Mouse (Mus musculus): Measurements from ENCODE around the gene Relch. TPM values are rescaled to one million over a fixed set of nuclear protein-coding genes. Genes with fewer than 3 reads are reported as not detected.

Gene Relch
- polyA plus RNA-seq, 1 experiment: 48.5 TPM

- no peak for TF ChIP-seq CTCF (IDR thresholded peaks at IDR 0.05; ENCODE audit: borderline replicate concordance, insufficient read depth, low read depth, low read length)
- no peak for TF ChIP-seq POLR2A (IDR thresholded peaks at IDR 0.05; ENCODE audit: borderline replicate concordance, insufficient read depth, low read length)
- H3K27ac ChIP-seq (ENCODE audit: insufficient read depth, low read length): no peak overlapping the region
- no peak overlapping the region for H3K4me3 ChIP-seq (replicated peaks; ENCODE audit: insufficient read depth, low read depth, low read length)
- H3K27me3 ChIP-seq (ENCODE audit: control insufficient read depth, insufficient read depth, low read length): no peaks in the 10 kb centered on the region
- no peak for DNase-seq
- H3K4me1 ChIP-seq (ENCODE audit: control insufficient read depth, insufficient read depth, low read length): no peaks in the 10 kb centered on the region
- WGBS: 96% methylated on average over 1 of the region's 1 CpGs
Measured at GRCm38 (mm10) chr1:105746444-105746843, 82.8 kb downstream of the Relch start.

- H3K27me3 ChIP-seq (ENCODE audit: control insufficient read depth, insufficient read depth, low read length): no peaks in the 10 kb centered on the region
- no peak overlapping the region for H3K27ac ChIP-seq (ENCODE audit: insufficient read depth, low read length)
- TF ChIP-seq POLR2A (IDR thresholded peaks at IDR 0.05; ENCODE audit: borderline replicate concordance, insufficient read depth, low read length): no peak
- no peak for TF ChIP-seq CTCF (IDR thresholded peaks at IDR 0.05; ENCODE audit: borderline replicate concordance, insufficient read depth, low read depth, low read length)
- DNase-seq: no peak
- H3K4me3 ChIP-seq (replicated peaks; ENCODE audit: insufficient read depth, low read depth, low read length): no peak overlapping the region
- WGBS: 87% methylated on average over 5 of the region's 5 CpGs
- no peaks in the 10 kb centered on the region for H3K4me1 ChIP-seq (ENCODE audit: control insufficient read depth, insufficient read depth, low read length)
Measured at GRCm38 (mm10) chr1:105746858-105747596, 83.4 kb downstream of the Relch start.

- no peak for DNase-seq
- no peak for TF ChIP-seq POLR2A (IDR thresholded peaks at IDR 0.05; ENCODE audit: borderline replicate concordance, insufficient read depth, low read length)
- TF ChIP-seq CTCF (IDR thresholded peaks at IDR 0.05; ENCODE audit: borderline replicate concordance, insufficient read depth, low read depth, low read length): no peak
- Histone ChIP-seq H3K27ac (ENCODE audit: insufficient read depth, low read length) (no peak overlapping the region), H3K27me3 (ENCODE audit: control insufficient read depth, insufficient read depth, low read length) (no peaks in the 10 kb centered on the region), H3K4me1 (ENCODE audit: control insufficient read depth, insufficient read depth, low read length) (no peaks in the 10 kb centered on the region), H3K4me3 (replicated peaks; ENCODE audit: insufficient read depth, low read depth, low read length) (no peak overlapping the region)
- WGBS: 97% methylated on average over 4 of the region's 4 CpGs
Measured at GRCm38 (mm10) chr1:105748091-105748799, 84.6 kb downstream of the Relch start.

- no peak for DNase-seq
- 89% methylated on average over 4 of the region's 4 CpGs for WGBS
- Histone ChIP-seq H3K4me3 (replicated peaks; ENCODE audit: insufficient read depth, low read depth, low read length) (no peak overlapping the region), H3K27ac (ENCODE audit: insufficient read depth, low read length) (no peak overlapping the region), H3K4me1 (ENCODE audit: control insufficient read depth, insufficient read depth, low read length) (no peaks in the 10 kb centered on the region), H3K27me3 (ENCODE audit: control insufficient read depth, insufficient read depth, low read length) (no peaks in the 10 kb centered on the region)
- TF ChIP-seq CTCF (IDR thresholded peaks at IDR 0.05; ENCODE audit: borderline replicate concordance, insufficient read depth, low read depth, low read length): no peak
- no peak for TF ChIP-seq POLR2A (IDR thresholded peaks at IDR 0.05; ENCODE audit: borderline replicate concordance, insufficient read depth, low read length)
Measured at GRCm38 (mm10) chr1:105752196-105752595, 88.5 kb downstream of the Relch start.

GRCm38 (mm10) chr1:105752944-105753343 is 89.3 kb downstream of the Relch start:
- no peak overlapping the region for H3K4me3 ChIP-seq (replicated peaks; ENCODE audit: insufficient read depth, low read depth, low read length)
- H3K27me3 ChIP-seq (ENCODE audit: control insufficient read depth, insufficient read depth, low read length): no peaks in the 10 kb centered on the region
- TF ChIP-seq POLR2A (IDR thresholded peaks at IDR 0.05; ENCODE audit: borderline replicate concordance, insufficient read depth, low read length) (no peak), CTCF (IDR thresholded peaks at IDR 0.05; ENCODE audit: borderline replicate concordance, insufficient read depth, low read depth, low read length) (no peak)
- no peak for DNase-seq
- no peak overlapping the region for H3K27ac ChIP-seq (ENCODE audit: insufficient read depth, low read length)
- 100% methylated on average over 1 of the region's 1 CpGs for WGBS
- H3K4me1 ChIP-seq (ENCODE audit: control insufficient read depth, insufficient read depth, low read length): no peaks in the 10 kb centered on the region

GRCm38 (mm10) chr1:105758798-105759197 is 95.1 kb downstream of the Relch start:
- H3K4me3 ChIP-seq (replicated peaks; ENCODE audit: insufficient read depth, low read depth, low read length): no peak overlapping the region
- no peaks in the 10 kb centered on the region for H3K4me1 ChIP-seq (ENCODE audit: control insufficient read depth, insufficient read depth, low read length)
- H3K27me3 ChIP-seq (ENCODE audit: control insufficient read depth, insufficient read depth, low read length): no peaks in the 10 kb centered on the region
- no peak for TF ChIP-seq POLR2A (IDR thresholded peaks at IDR 0.05; ENCODE audit: borderline replicate concordance, insufficient read depth, low read length)
- no peak for TF ChIP-seq CTCF (IDR thresholded peaks at IDR 0.05; ENCODE audit: borderline replicate concordance, insufficient read depth, low read depth, low read length)
- DNase-seq: no peak
- H3K27ac ChIP-seq (ENCODE audit: insufficient read depth, low read length): no peak overlapping the region
- 90% methylated on average over 4 of the region's 4 CpGs for WGBS

GRCm38 (mm10) chr1:105759422-105760165 is 95.9 kb downstream of the Relch start:
- no peaks in the 10 kb centered on the region for H3K27me3 ChIP-seq (ENCODE audit: control insufficient read depth, insufficient read depth, low read length)
- TF ChIP-seq CTCF (IDR thresholded peaks at IDR 0.05; ENCODE audit: borderline replicate concordance, insufficient read depth, low read depth, low read length) (no peak), POLR2A (IDR thresholded peaks at IDR 0.05; ENCODE audit: borderline replicate concordance, insufficient read depth, low read length) (no peak)
- H3K4me3 ChIP-seq (replicated peaks; ENCODE audit: insufficient read depth, low read depth, low read length): no peak overlapping the region
- 91% methylated on average over 3 of the region's 3 CpGs for WGBS
- DNase-seq: no peak
- no peak overlapping the region for H3K27ac ChIP-seq (ENCODE audit: insufficient read depth, low read length)
- no peaks in the 10 kb centered on the region for H3K4me1 ChIP-seq (ENCODE audit: control insufficient read depth, insufficient read depth, low read length)
